Mouse (Mus musculus) kidney, postnatal 25 days (tissue): ENCODE measurements around the gene Acbd3.

Experiments used
- DNase-seq, 2 experiments: peaks; one replicate each; pipeline ENCODE4 v3.0.0; 2021; ENCODE audit warnings: mixed read lengths in 2 of 2

Gene Acbd3

GRCm38 (mm10) chr1:180762679-180763078 is 36.8 kb downstream of the Acbd3 start:
- DNase-seq, result no peak

GRCm38 (mm10) chr1:180763307-180763706 is 37.5 kb downstream of the Acbd3 start:
- DNase-seq, result no peak

- peak; percentile 91 to 92 for DNase-seq
Observed at GRCm38 (mm10) chr1:180763828-180764227, 38.0 kb downstream of the Acbd3 start.

- DNase-seq, result no peak
Observed at GRCm38 (mm10) chr1:180765393-180765792, 39.5 kb downstream of the Acbd3 start.

- no peak for DNase-seq
Observed at GRCm38 (mm10) chr1:180766557-180766956, 40.7 kb downstream of the Acbd3 start.

GRCm38 (mm10) chr1:180767541-180768333 is 41.9 kb downstream of the Acbd3 start:
- DNase-seq, result peak in 1 of 2 experiments; percentile 18

- DNase-seq, result peak; percentile 79 to 87
Observed at GRCm38 (mm10) chr1:180768334-180769168, 42.7 kb downstream of the Acbd3 start.

- DNase-seq, result no peak
Observed at GRCm38 (mm10) chr1:180771306-180771705, 45.5 kb downstream of the Acbd3 start.

GRCm38 (mm10) chr1:180771722-180772121 is 45.9 kb downstream of the Acbd3 start:
- DNase-seq, result no peak

GRCm38 (mm10) chr1:180772291-180772690 is 46.4 kb downstream of the Acbd3 start:
- no peak for DNase-seq

GRCm38 (mm10) chr1:180774664-180775063 is 48.8 kb downstream of the Acbd3 start:
- DNase-seq, result peak; percentile 38 to 53

GRCm38 (mm10) chr1:180775317-180775716 is 49.5 kb downstream of the Acbd3 start:
- DNase-seq, result no peak

- no peak for DNase-seq
Observed at GRCm38 (mm10) chr1:180775849-180776493, 50.1 kb downstream of the Acbd3 start.

GRCm38 (mm10) chr1:180776494-180776893 is 50.7 kb downstream of the Acbd3 start:
- DNase-seq, result no peak

- DNase-seq, result no peak
Observed at GRCm38 (mm10) chr1:180777289-180777659, 51.4 kb downstream of the Acbd3 start.

GRCm38 (mm10) chr1:180777660-180778402 is 52.0 kb downstream of the Acbd3 start:
- peak; percentile 88 to 94 for DNase-seq

GRCm38 (mm10) chr1:180778403-180778754 is 52.5 kb downstream of the Acbd3 start:
- no peak for DNase-seq

GRCm38 (mm10) chr1:180778941-180779340 is 53.1 kb downstream of the Acbd3 start:
- DNase-seq, result no peak

- peak; percentile 27 to 55 for DNase-seq
Observed at GRCm38 (mm10) chr1:180780291-180780690, 54.4 kb downstream of the Acbd3 start.

GRCm38 (mm10) chr1:180781250-180781649 is 55.4 kb downstream of the Acbd3 start:
- peak; percentile 58 to 76 for DNase-seq

- DNase-seq, result peak; percentile 61
Observed at GRCm38 (mm10) chr1:180782906-180783579, 57.2 kb downstream of the Acbd3 start.

GRCm38 (mm10) chr1:180783580-180783928 is 57.7 kb downstream of the Acbd3 start:
- peak in 1 of 2 experiments; percentile 17 for DNase-seq
